In the genomic region with DNA sequence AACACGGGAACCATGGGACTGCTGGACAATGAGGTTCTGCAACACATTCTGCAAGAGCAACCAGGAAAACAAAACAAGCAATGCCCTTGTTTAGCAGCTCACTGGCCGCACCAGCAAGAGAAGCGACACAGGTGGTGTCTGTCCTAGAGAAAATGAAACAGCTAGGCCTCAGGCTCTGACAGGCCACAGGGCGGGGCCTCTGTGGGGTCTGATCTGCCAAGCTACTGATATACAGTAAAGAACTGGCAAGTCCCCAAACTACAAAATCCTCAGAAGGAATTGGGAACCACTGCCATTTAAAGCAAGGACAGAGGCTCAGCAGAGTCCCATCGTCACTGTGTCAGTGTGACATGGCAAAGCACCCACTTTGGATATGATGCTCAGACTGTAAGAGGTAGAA, we compare ENCODE assay signal across 16 mouse cellular contexts. TPM values are rescaled to one million over a fixed set of nuclear protein-coding genes. Genes with fewer than 3 reads are reported as not detected.
A peak's percentile ranks its signal among the peaks of the same experiment; 100 is the strongest.
DNase-seq lines count a peak whose midpoint lies in the region; ATAC-seq and TF ChIP-seq lines count a peak whose summit lies in the region.
"Had no signal": no experiment of that assay in that cellular context is flagged by ENCODE, and none has a peak within 500 bp of the region (broad histone marks: within the 10 kb centered on the region; RNA-seq: fewer than 3 reads in every experiment).

No protein-coding gene starts in this region.

- H3K4me1 ChIP-seq in lung, embryonic 14.5 days (ENCODE audit: insufficient read depth): peaks cover 6% of the 10 kb centered on the region
- H3K4me1 ChIP-seq in liver, embryonic 11.5 days (replicated peaks; ENCODE audit: control insufficient read depth, insufficient read depth, low read length): peaks cover 49% of the 10 kb centered on the region

- 0 out of 2 replicates have a peak overlapping the region, but pooled peaks have one; percentile 30 for H3K27ac ChIP-seq in lung, embryonic 14.5 days (ENCODE audit: low read depth)
- H3K27ac ChIP-seq in liver, embryonic 11.5 days (ENCODE audit: low read depth, low read length): peak overlapping the region; percentile 78

- ATAC-seq in lung, embryonic 14.5 days (ENCODE audit: insufficient read depth): no peak
- ATAC-seq in activated CD4-positive, CD25-positive, alpha-beta regulatory T cell, adult 4 months: peak; percentile 72
- ATAC-seq in liver, embryonic 11.5 days (replicated peaks; ENCODE audit: low FRiP score): peak; percentile 75
- ATAC-seq: forebrain, postnatal 0 days had no signal

- DNase-seq in lung, embryonic 14.5 days: peak; percentile 39
- no peak for DNase-seq in lung, postnatal 4 days
- DNase-seq in liver, embryonic 11.5 days (ENCODE audit: low spot score): no peak
- DNase-seq in spleen, postnatal 4 days (ENCODE audit: low spot score in 2 of 2): peak; percentile 56 to 68
- no peak for DNase-seq in right cerebral cortex, adult 18-20 months
- no peak for DNase-seq in layer of hippocampus, postnatal 10 days (ENCODE audit: low spot score in 2 of 2)
- no peak for DNase-seq in urinary bladder, adult 18-20 months (ENCODE audit: low spot score in 2 of 2)
- DNase-seq: adrenal gland, adult 8-10 months; cerebellum, adult 11 months; forebrain, postnatal 0 days; lung, postnatal 10 days had no signal

- H3K4me2 ChIP-seq in lung, embryonic 14.5 days: no peak overlapping the region
- peak overlapping the region; percentile 58 for H3K4me2 ChIP-seq in liver, embryonic 11.5 days

- 64% methylated on average over 5 of the region's 5 CpGs for WGBS in lung, embryonic 14.5 days
- 67% methylated on average over 5 of the region's 5 CpGs for WGBS in liver, embryonic 11.5 days

- no peak for TF ChIP-seq CTCF in lung, embryonic 14.5 days (IDR thresholded peaks at IDR 0.05; ENCODE audit: low read depth)

- no peaks in the 10 kb centered on the region for H3K27me3 ChIP-seq in lung, embryonic 14.5 days (ENCODE audit: insufficient read depth, low read length)
- H3K27me3 ChIP-seq in liver, embryonic 11.5 days (replicated peaks; ENCODE audit: control insufficient read depth, insufficient read depth, low read length): no peaks in the 10 kb centered on the region

- H3K9me3 ChIP-seq in lung, embryonic 14.5 days (ENCODE audit: low read depth, low read length): no peaks in the 10 kb centered on the region
- H3K9me3 ChIP-seq in liver, embryonic 11.5 days (ENCODE audit: control insufficient read depth, low read length): no peaks in the 10 kb centered on the region

- no peak overlapping the region for H3K9ac ChIP-seq in lung, embryonic 14.5 days
- peak overlapping the region; percentile 32; the same call in 1 of the 2 replicates for H3K9ac ChIP-seq in liver, embryonic 11.5 days (ENCODE audit: low read depth, low read length)
- H3K9ac ChIP-seq: forebrain, postnatal 0 days had no signal

- H3K4me3 ChIP-seq in lung, embryonic 14.5 days (ENCODE audit: low read depth, low read length): no peak overlapping the region
- no peak overlapping the region for H3K4me3 ChIP-seq in liver, embryonic 11.5 days (ENCODE audit: low read depth, low read length)

- H3K36me3 ChIP-seq in lung, embryonic 14.5 days (ENCODE audit: insufficient read depth): no peaks in the 10 kb centered on the region
- H3K36me3 ChIP-seq in liver, embryonic 11.5 days (ENCODE audit: control insufficient read depth, insufficient read depth, low read length): no peaks in the 10 kb centered on the region

RNA-seq across cellular contexts. Expression of gene Neu3, which starts 5.8 kb away (rescaled TPM):
- 3.0 and 3.2 TPM in 2 replicates for polyA plus RNA-seq in lung, embryonic 14.5 days (2014; fragmentation: Nextera tagmentation; extraction: Ambion mirVana)
- 10 to 100 TPM; 24.2 to 29.1 TPM for polyA plus RNA-seq in activated CD4-positive, CD25-positive, alpha-beta regulatory T cell, adult 4 months (2017; shearing (Covaris generic))
- polyA plus RNA-seq in liver, embryonic 11.5 days (2014; fragmentation: Nextera tagmentation; extraction: Ambion mirVana): 5.4 and 5.9 TPM in 2 replicates
- 1 to 10 TPM; 2.4 to 3.7 TPM for total RNA-seq in layer of hippocampus, postnatal 10 days (2021)

RNA-seq across cellular contexts. Expression of gene Xrra1, which starts 36.5 kb away (rescaled TPM):
- 0.30 and 0.34 TPM in 2 replicates for polyA plus RNA-seq in lung, embryonic 14.5 days (2014; fragmentation: Nextera tagmentation; extraction: Ambion mirVana)
- under 1 TPM; 0.32 to 0.34 TPM for polyA plus RNA-seq in activated CD4-positive, CD25-positive, alpha-beta regulatory T cell, adult 4 months (2017; shearing (Covaris generic))
- 0.10 and 0.17 TPM in 2 replicates for polyA plus RNA-seq in liver, embryonic 11.5 days (2014; fragmentation: Nextera tagmentation; extraction: Ambion mirVana)
- 1 to 10 TPM; 1.2 TPM for total RNA-seq in layer of hippocampus, postnatal 10 days (2021)

RNA-seq across cellular contexts. Expression of gene Spcs2, which starts 40.8 kb away (rescaled TPM):
- polyA plus RNA-seq in lung, embryonic 14.5 days (2014; fragmentation: Nextera tagmentation; extraction: Ambion mirVana): 322 and 366 TPM in 2 replicates
- 100 to 1,000 TPM; 511 to 516 TPM for polyA plus RNA-seq in activated CD4-positive, CD25-positive, alpha-beta regulatory T cell, adult 4 months (2017; shearing (Covaris generic))
- 301 and 312 TPM in 2 replicates for polyA plus RNA-seq in liver, embryonic 11.5 days (2014; fragmentation: Nextera tagmentation; extraction: Ambion mirVana)
- total RNA-seq in layer of hippocampus, postnatal 10 days (2021): 10 to 100 TPM; 90.0 to 96.3 TPM

RNA-seq across cellular contexts. Expression of gene Olfr521, which starts 59.1 kb away (rescaled TPM):
- not detected in 2 replicates for polyA plus RNA-seq in lung, embryonic 14.5 days (2014; fragmentation: Nextera tagmentation; extraction: Ambion mirVana)
- not detected for polyA plus RNA-seq in activated CD4-positive, CD25-positive, alpha-beta regulatory T cell, adult 4 months (2017; shearing (Covaris generic))
- polyA plus RNA-seq in liver, embryonic 11.5 days (2014; fragmentation: Nextera tagmentation; extraction: Ambion mirVana): not detected in 2 replicates
- total RNA-seq in layer of hippocampus, postnatal 10 days (2021): not detected
- total RNA-seq: adrenal gland, adult 8-10 months; forebrain, postnatal 0 days; left cerebral cortex, adult 18-20 months had no signal
- polyA plus RNA-seq: embryonic facial prominence, embryonic 11.5 days; forebrain, postnatal 0 days; gonadal fat pad, adult 2 months; testis, adult 2 months had no signal

Comparison
In these comparisons a context has a peak if more than half of its experiments do, and no peak if none do; other contexts are left out.
1. DNase-seq: peak in lung, embryonic 14.5 days (single experiment) and spleen, postnatal 4 days (2 of 2); none in lung, postnatal 4 days (0 of 2), liver, embryonic 11.5 days (single experiment), right cerebral cortex, adult 18-20 months (single experiment), layer of hippocampus, postnatal 10 days (0 of 2) and urinary bladder, adult 18-20 months (0 of 2).